Mouse (Mus musculus): ENCODE data around the gene Zfp385a. TPM values are rescaled to one million over a fixed set of nuclear protein-coding genes. Genes with fewer than 3 reads are reported as not detected.

The Zfp385a gene
- total and polyA plus RNA-seq, 2 experiments = 0.92 to 14.9 TPM

DNA sequence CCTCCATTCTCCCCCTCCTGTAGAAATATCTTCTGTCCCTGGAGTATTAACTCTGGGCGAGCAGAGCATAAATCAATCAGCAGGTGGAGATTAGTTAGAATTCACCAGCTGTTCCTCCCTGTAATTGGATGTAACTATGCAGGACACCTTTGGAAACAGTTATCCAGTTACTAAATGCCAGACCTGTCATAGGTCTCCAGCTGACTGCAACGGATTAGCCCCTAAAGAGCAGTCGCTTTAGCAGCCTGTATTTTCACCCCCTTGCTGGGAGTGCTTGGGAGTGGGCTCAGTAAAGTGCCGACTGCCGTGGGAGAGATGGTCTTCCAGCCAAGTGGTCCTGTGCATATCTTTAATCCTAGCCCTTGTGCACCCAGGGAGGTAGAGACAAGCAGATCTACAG, 50.3 kb downstream of the Zfp385a start:
- H3K36me3 ChIP-seq (ENCODE audit: control insufficient read depth, insufficient read depth, low read length) = peaks cover 40% of the 10 kb centered on the region
- TF ChIP-seq POLR2A (IDR thresholded peaks at IDR 0.05; ENCODE audit: extremely low read depth, insufficient read depth, low read length) (no peak), CTCF (IDR thresholded peaks at IDR 0.05; ENCODE audit: low read depth, low read length) (no peak)
- no peak for DNase-seq (ENCODE audit: extremely low read depth, low read depth, low spot score)

DNA sequence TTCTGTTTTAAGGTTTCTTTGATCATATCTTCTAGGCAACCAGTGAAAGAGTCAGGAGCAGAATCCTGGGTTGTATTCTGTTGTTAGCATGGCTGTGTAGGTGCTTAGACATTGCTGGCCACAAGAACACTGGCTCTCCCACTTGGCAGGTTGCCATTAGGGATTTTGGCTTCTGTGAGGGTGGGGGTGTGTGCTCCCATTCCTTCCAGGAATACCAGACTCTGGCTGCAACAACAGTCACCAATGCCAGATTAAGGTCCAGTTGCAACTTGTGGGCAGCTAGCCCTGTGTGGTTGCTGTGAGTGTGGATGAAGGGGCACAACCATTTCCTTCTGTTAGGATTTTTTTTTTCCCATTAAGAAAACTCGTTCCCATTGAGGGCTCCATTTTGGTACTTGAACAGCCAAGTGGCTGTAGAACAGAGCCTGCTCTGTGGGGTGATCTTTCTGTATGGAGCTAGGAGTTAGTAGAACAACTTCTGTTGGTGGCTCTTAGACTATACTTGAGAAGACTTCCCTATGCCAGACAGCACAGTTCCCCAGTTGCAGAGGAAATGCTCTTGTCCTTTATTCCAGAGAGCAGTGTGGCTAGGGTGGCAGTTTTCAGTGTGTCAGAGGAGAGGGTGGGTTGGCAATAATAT, 54.0 kb downstream of the Zfp385a start:
- H3K27ac ChIP-seq (replicated peaks; ENCODE audit: insufficient read depth, low read depth, low read length) = peak overlapping the region; percentile 90
- peak overlapping the region; percentile 29; the same call in 1 of the 2 replicates for H3K9ac ChIP-seq (ENCODE audit: low read depth, low read length)
- WGBS = 5% methylated on average over 1 of the region's 1 CpGs
- TF ChIP-seq CTCF (IDR thresholded peaks at IDR 0.05; ENCODE audit: low read depth, low read length) = no peak
- no peak for TF ChIP-seq POLR2A (IDR thresholded peaks at IDR 0.05; ENCODE audit: extremely low read depth, insufficient read depth, low read length)
- peaks cover 13% of the 10 kb centered on the region for H3K36me3 ChIP-seq (ENCODE audit: control insufficient read depth, insufficient read depth, low read length)
- H3K4me3 ChIP-seq (ENCODE audit: insufficient read depth, low read depth, low read length) = no peak overlapping the region
- H3K27me3 ChIP-seq (ENCODE audit: control insufficient read depth, insufficient read depth, low read length) = no peaks in the 10 kb centered on the region
- peak; percentile 96 for DNase-seq (ENCODE audit: extremely low read depth, low read depth, low spot score)
- peaks cover 8% of the 10 kb centered on the region; the same call in 1 of the 2 replicates for H3K79me2 ChIP-seq (ENCODE audit: control insufficient read depth, insufficient read depth, low read length)
- peaks cover 21% of the 10 kb centered on the region for H3K4me1 ChIP-seq (ENCODE audit: control insufficient read depth, insufficient read depth, low read length)

More for the DNA sequence above, 50.3 kb downstream of the Zfp385a start:
- Histone ChIP-seq H3K27me3 (ENCODE audit: control insufficient read depth, insufficient read depth, low read length) (no peaks in the 10 kb centered on the region), H3K4me3 (ENCODE audit: insufficient read depth, low read depth, low read length) (no peak overlapping the region), H3K9ac (ENCODE audit: low read depth, low read length) (no peak overlapping the region), H3K27ac (replicated peaks; ENCODE audit: insufficient read depth, low read depth, low read length) (no peak overlapping the region), H3K4me1 (ENCODE audit: control insufficient read depth, insufficient read depth, low read length) (peaks cover 14% of the 10 kb centered on the region), H3K79me2 (ENCODE audit: control insufficient read depth, insufficient read depth, low read length) (peaks cover 8% of the 10 kb centered on the region; the same call in 1 of the 2 replicates)
- 71% methylated on average over 5 of the region's 5 CpGs for WGBS

DNA sequence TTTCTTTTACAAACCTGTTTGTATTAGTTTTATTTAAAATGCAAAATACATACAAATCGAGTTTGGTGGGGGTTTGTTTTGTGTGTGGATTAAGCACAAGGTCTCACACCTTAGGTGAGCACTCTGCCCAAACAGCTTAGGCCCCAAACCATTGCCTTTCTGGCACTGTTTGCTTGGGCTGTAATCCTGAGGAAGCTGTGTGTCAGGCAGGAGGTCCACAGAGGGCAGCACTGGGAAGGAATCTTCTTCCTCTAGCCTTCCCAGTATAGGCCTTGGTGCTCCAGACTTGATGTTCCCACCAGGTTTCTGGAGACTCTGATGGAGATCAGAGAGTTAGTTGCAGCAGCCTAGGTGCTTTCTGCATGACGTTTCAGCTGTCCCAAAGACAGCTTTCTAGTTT, 55.2 kb downstream of the Zfp385a start:
- TF ChIP-seq CTCF (IDR thresholded peaks at IDR 0.05; ENCODE audit: low read depth, low read length) = peak; percentile 54; the same call in 1 of the 2 replicates
- TF ChIP-seq POLR2A (IDR thresholded peaks at IDR 0.05; ENCODE audit: extremely low read depth, insufficient read depth, low read length) = no peak

GRCm38 (mm10) chr15:103284066-103284465, 55.8 kb downstream of the Zfp385a start:
- DNase-seq (ENCODE audit: extremely low read depth, low read depth, low spot score) = peak; percentile 69
- TF ChIP-seq CTCF (IDR thresholded peaks at IDR 0.05; ENCODE audit: low read depth, low read length) = peak; percentile 75
- TF ChIP-seq POLR2A (IDR thresholded peaks at IDR 0.05; ENCODE audit: extremely low read depth, insufficient read depth, low read length) = no peak
- no peak overlapping the region for H3K4me3 ChIP-seq (ENCODE audit: insufficient read depth, low read depth, low read length)

More for the DNA sequence above, 55.2 kb downstream of the Zfp385a start:
- WGBS = 17% methylated on average over 2 of the region's 2 CpGs
- H3K4me3 ChIP-seq (ENCODE audit: insufficient read depth, low read depth, low read length) = no peak overlapping the region
- peaks cover 8% of the 10 kb centered on the region; the same call in 1 of the 2 replicates for H3K79me2 ChIP-seq (ENCODE audit: control insufficient read depth, insufficient read depth, low read length)
- H3K27ac ChIP-seq (replicated peaks; ENCODE audit: insufficient read depth, low read depth, low read length) = peak overlapping the region; percentile 90
- peaks cover 28% of the 10 kb centered on the region for H3K4me1 ChIP-seq (ENCODE audit: control insufficient read depth, insufficient read depth, low read length)
- H3K27me3 ChIP-seq (ENCODE audit: control insufficient read depth, insufficient read depth, low read length) = no peaks in the 10 kb centered on the region
- H3K36me3 ChIP-seq (ENCODE audit: control insufficient read depth, insufficient read depth, low read length) = peaks cover 5% of the 10 kb centered on the region; the same call in 1 of the 2 replicates
- DNase-seq (ENCODE audit: extremely low read depth, low read depth, low spot score) = no peak
- H3K9ac ChIP-seq (ENCODE audit: low read depth, low read length) = peak overlapping the region; percentile 21

GRCm38 (mm10) chr15:103281465-103282205, 58.3 kb downstream of the Zfp385a start:
- 23% methylated on average over 3 of the region's 3 CpGs for WGBS
- H3K4me3 ChIP-seq (ENCODE audit: insufficient read depth, low read depth, low read length) = no peak overlapping the region
- TF ChIP-seq POLR2A (IDR thresholded peaks at IDR 0.05; ENCODE audit: extremely low read depth, insufficient read depth, low read length) (no peak), CTCF (IDR thresholded peaks at IDR 0.05; ENCODE audit: low read depth, low read length) (no peak)
- H3K9ac ChIP-seq (ENCODE audit: low read depth, low read length) = peak overlapping the region; percentile 77
- DNase-seq (ENCODE audit: extremely low read depth, low read depth, low spot score) = peak; percentile 96
- H3K27me3 ChIP-seq (ENCODE audit: control insufficient read depth, insufficient read depth, low read length) = no peaks in the 10 kb centered on the region
- H3K4me1 ChIP-seq (ENCODE audit: control insufficient read depth, insufficient read depth, low read length) = peaks cover 35% of the 10 kb centered on the region
- peak overlapping the region; percentile 91 for H3K27ac ChIP-seq (replicated peaks; ENCODE audit: insufficient read depth, low read depth, low read length)
- H3K79me2 ChIP-seq (ENCODE audit: control insufficient read depth, insufficient read depth, low read length) = peaks cover 21% of the 10 kb centered on the region; the same call in 1 of the 2 replicates
- H3K36me3 ChIP-seq (ENCODE audit: control insufficient read depth, insufficient read depth, low read length) = no peaks in the 10 kb centered on the region

More at GRCm38 (mm10) chr15:103284066-103284465, 55.8 kb downstream of the Zfp385a start:
- Histone ChIP-seq H3K9ac (ENCODE audit: low read depth, low read length) (no peak overlapping the region), H3K36me3 (ENCODE audit: control insufficient read depth, insufficient read depth, low read length) (no peaks in the 10 kb centered on the region), H3K27me3 (ENCODE audit: control insufficient read depth, insufficient read depth, low read length) (no peaks in the 10 kb centered on the region), H3K27ac (replicated peaks; ENCODE audit: insufficient read depth, low read depth, low read length) (no peak overlapping the region), H3K4me1 (ENCODE audit: control insufficient read depth, insufficient read depth, low read length) (peaks cover 28% of the 10 kb centered on the region), H3K79me2 (ENCODE audit: control insufficient read depth, insufficient read depth, low read length) (peaks cover 11% of the 10 kb centered on the region; the same call in 1 of the 2 replicates)
- 58% methylated on average over 3 of the region's 3 CpGs for WGBS
